Mouse (Mus musculus) layer of hippocampus, adult 6 months (tissue): ENCODE results near the gene Limd2. TPM values are rescaled to one million over a fixed set of nuclear protein-coding genes. Genes with fewer than 3 reads are reported as not detected.

Source experiments
- long read RNA-seq, 2 experiments: library from polyadenylated mRNA; unstranded; transcript quantifications; one replicate each; pipeline ENCODE4 v2.0.0; 2019 to 2020
- polyA plus RNA-seq: library from polyadenylated mRNA; unstranded; fragments of <200 nt; fragmentation: Nextera tagmentation; gene quantifications from 2 replicates; pipeline ENCODE4 v1.2.3, GENCODE M21; 2021

Gene Limd2
- 184 and 226 TPM in 2 replicates for polyA plus RNA-seq
- long read RNA-seq, experiment 1, transcript Limd2-201 (5 exons, 2,950 nt), result major isoform, 228 of 265 reads
- long read RNA-seq, experiment 1, partial matches to known transcripts, result 10 of 265 reads
- long read RNA-seq, experiment 1, other reads (novel, unspliced or antisense), result 26 of 265 reads
- long read RNA-seq, experiment 2, transcript Limd2-201 (5 exons, 2,950 nt), result major isoform, 262 of 332 reads
- long read RNA-seq, experiment 2, partial matches to known transcripts, result 49 of 332 reads
- long read RNA-seq, experiment 2, other reads (novel, unspliced or antisense), result 19 of 332 reads

DNA sequence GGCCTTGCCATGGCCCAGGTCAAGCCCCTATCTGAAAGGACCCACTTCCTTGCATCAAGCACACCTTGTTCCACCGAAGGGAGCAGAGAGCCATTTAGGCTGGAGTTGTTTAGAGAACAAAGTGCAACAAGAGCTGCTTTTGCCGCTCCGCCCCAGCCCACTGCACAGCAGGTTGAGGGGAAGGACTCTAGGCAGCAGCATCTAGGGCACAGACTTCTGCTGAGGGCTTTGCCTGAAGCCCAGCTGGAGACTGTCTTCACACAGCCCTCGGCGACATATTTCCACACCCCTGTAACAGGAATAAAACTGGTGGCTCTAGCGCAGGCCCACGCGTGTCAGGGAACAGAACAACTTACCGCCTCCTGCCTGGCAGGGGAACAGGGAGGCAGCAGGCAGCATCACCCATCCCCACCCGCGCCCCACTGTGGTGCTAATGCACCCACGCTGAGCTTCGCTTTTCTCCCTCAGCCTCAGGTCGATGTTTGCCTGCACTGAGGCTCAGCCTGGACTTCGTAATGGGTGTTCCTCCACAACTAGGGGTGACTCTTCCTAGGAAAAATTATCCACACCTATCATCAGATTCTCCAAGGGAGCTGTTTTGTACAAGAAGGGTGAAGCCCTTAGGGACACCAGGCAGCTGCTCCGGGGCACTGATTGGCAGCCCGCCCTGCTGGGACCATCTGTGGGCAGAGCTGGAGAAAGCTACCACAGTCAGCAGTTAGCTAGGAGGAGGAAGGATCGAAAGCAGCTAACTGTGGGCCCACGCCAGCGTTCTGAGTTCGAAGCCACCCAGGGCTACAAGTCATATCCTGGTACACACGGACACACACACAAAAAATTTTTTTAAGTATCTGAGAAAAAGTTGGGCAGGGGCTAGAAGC lies at the start of gene Limd2, which contains the start of gene Gm10840:
TSS of gene Limd2 (minus strand) at position 20 of the 881 bp plus-strand sequence.
TSS of gene Gm10840 (plus strand) at position 10 of the 881 bp plus-strand sequence.

DNA sequence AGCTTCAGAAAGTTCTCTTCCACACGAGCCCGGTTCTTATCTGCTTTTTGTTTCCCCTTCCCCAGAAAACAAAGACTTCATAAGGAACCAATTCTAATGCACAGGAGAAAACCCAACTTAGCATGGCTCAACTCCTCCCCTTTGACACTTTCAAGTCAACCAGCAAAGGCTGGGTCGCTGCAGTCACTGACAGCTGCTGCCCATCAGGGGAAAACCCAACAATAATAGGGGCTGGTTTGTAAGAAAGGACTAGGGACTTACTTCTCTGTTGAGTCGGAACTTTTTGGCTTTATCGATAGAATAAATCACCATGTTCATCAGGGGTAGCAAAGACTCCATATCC lies 41.4 kb upstream of the Limd2 start, which contains the start of gene Strada:
TSS of gene Strada (minus strand) at position 46 of the 343 bp plus-strand sequence.

Other genes with a start within 250 kb of the Limd2 start
- 60.9 and 78.9 TPM in 2 replicates for gene Cyb561, start 207.5 kb downstream of the Limd2 start, polyA plus RNA-seq
- 1.9 and 12.1 TPM in 2 replicates for gene Ace, start 192.9 kb downstream of the Limd2 start, polyA plus RNA-seq
- not detected in 2 replicates for gene Ace3, start 166.2 kb downstream of the Limd2 start, polyA plus RNA-seq
- gene Kcnh6, start 152.7 kb downstream of the Limd2 start, polyA plus RNA-seq, result 0.63 and 0.65 TPM in 2 replicates
- 75.4 and 94.8 TPM in 2 replicates for gene Dcaf7, start 124.0 kb downstream of the Limd2 start, polyA plus RNA-seq
- 4.8 TPM in 2 replicates for gene Taco1, start 94.8 kb downstream of the Limd2 start, polyA plus RNA-seq
- gene Map3k3, start 76.2 kb downstream of the Limd2 start, polyA plus RNA-seq, result 1.2 and 1.4 TPM in 2 replicates
- 0.95 and 1.5 TPM in 2 replicates for gene Gm10840, start within 50 bp of the Limd2 start, polyA plus RNA-seq
- gene Strada, start 41.3 kb upstream of the Limd2 start, polyA plus RNA-seq, result 10.6 and 12.9 TPM in 2 replicates
- gene Ccdc47, start 55.5 kb upstream of the Limd2 start, polyA plus RNA-seq, result 50.5 and 54.2 TPM in 2 replicates
- gene Ddx42, start 56.1 kb upstream of the Limd2 start, polyA plus RNA-seq, result 20.1 TPM in 2 replicates
- gene Ftsj3, start 95.2 kb upstream of the Limd2 start, polyA plus RNA-seq, result 8.2 and 9.8 TPM in 2 replicates
- 471 and 488 TPM in 2 replicates for gene Psmc5, start 95.3 kb upstream of the Limd2 start, polyA plus RNA-seq
- 2.2 and 2.6 TPM in 2 replicates for gene Smarcd2, start 112.1 kb upstream of the Limd2 start, polyA plus RNA-seq
- 0.05 and 0.06 TPM in 2 replicates for gene Tcam1, start 115.8 kb upstream of the Limd2 start, polyA plus RNA-seq
- gene Gh, start 141.0 kb upstream of the Limd2 start, polyA plus RNA-seq, result not detected in 2 replicates
- 0.80 and 1.1 TPM in 2 replicates for gene Cd79b, start 153.9 kb upstream of the Limd2 start, polyA plus RNA-seq
- gene Scn4a, start 192.4 kb upstream of the Limd2 start, polyA plus RNA-seq, result 0.01 TPM in 1 of 2 replicates, not detected in the other
- gene Prr29, start 204.6 kb upstream of the Limd2 start, polyA plus RNA-seq, result 0.38 and 0.44 TPM in 2 replicates
- gene Icam2, start 227.2 kb upstream of the Limd2 start, polyA plus RNA-seq, result 3.8 and 5.8 TPM in 2 replicates